Mouse (Mus musculus) lung, embryonic 15.5 days (tissue): Measurements from ENCODE around the gene 9130230L23Rik. TPM values are rescaled to one million over a fixed set of nuclear protein-coding genes. Genes with fewer than 3 reads are reported as not detected.

Experiments used
- ATAC-seq: fragments of 200-750 bp; cut with Nextera tagmentation; 2 replicates; pipeline ENCODE4 v1.8.0; 2017; ENCODE audit warnings: moderate number of reproducible peaks, borderline replicate concordance; ENCODE audit not compliant: low FRiP score, low TSS enrichment; ENCODE audit errors: extremely low read depth
- H3K27ac ChIP-seq: fragments of 300-500 bp; sonication (generic); 2 replicates; pipeline ENCODE4 v1.5.1; 2015; ENCODE audit warnings: moderate library complexity, mild to moderate bottlenecking, inconsistent platforms
- H3K27me3 ChIP-seq: fragments of 300-500 bp; sonication (generic); 2 replicates; pipeline ENCODE4 v1.6.1; 2015; ENCODE audit warnings: inconsistent platforms
- H3K36me3 ChIP-seq: fragments of 300-500 bp; sonication (generic); 2 replicates; pipeline ENCODE4 v1.6.1; 2015; ENCODE audit warnings: inconsistent platforms
- H3K4me1 ChIP-seq: fragments of 300-500 bp; sonication (generic); 2 replicates; pipeline ENCODE4 v1.6.1; 2015; ENCODE audit warnings: inconsistent platforms
- H3K4me2 ChIP-seq: fragments of 300-500 bp; sonication (generic); 2 replicates; pipeline ENCODE4 v1.6.1; 2015; ENCODE audit warnings: inconsistent platforms, mild to moderate bottlenecking, moderate library complexity
- H3K4me3 ChIP-seq: fragments of 300-500 bp; sonication (generic); 2 replicates; pipeline ENCODE4 v1.5.1; 2015; ENCODE audit warnings: mild to moderate bottlenecking, inconsistent platforms
- H3K9ac ChIP-seq: fragments of 300-500 bp; sonication (generic); 2 replicates; pipeline ENCODE4 v1.6.1; 2015; ENCODE audit warnings: inconsistent platforms
- H3K9me3 ChIP-seq: fragments of 300-500 bp; sonication (generic); 2 replicates; pipeline ENCODE4 v1.6.1; 2016; ENCODE audit warnings: inconsistent platforms
- WGBS: fragments of 180-500 bp; shearing (Covaris S2); methylation state at CpG from one replicate; pipeline ENCODE4 v1.1.7; 2015; 5-methylcytosine and 5-hydroxymethylcytosine counted together
- polyA plus RNA-seq: library from polyadenylated mRNA; unstranded; fragments of >200 nt; fragmentation: Nextera tagmentation; extraction: Ambion mirVana; gene quantifications from 2 replicates; pipeline ENCODE4 v1.2.1, GENCODE M21; 2015

The 9130230L23Rik gene
- polyA plus RNA-seq, 1 experiment from 2014 or later, result 1.5 TPM

DNA sequence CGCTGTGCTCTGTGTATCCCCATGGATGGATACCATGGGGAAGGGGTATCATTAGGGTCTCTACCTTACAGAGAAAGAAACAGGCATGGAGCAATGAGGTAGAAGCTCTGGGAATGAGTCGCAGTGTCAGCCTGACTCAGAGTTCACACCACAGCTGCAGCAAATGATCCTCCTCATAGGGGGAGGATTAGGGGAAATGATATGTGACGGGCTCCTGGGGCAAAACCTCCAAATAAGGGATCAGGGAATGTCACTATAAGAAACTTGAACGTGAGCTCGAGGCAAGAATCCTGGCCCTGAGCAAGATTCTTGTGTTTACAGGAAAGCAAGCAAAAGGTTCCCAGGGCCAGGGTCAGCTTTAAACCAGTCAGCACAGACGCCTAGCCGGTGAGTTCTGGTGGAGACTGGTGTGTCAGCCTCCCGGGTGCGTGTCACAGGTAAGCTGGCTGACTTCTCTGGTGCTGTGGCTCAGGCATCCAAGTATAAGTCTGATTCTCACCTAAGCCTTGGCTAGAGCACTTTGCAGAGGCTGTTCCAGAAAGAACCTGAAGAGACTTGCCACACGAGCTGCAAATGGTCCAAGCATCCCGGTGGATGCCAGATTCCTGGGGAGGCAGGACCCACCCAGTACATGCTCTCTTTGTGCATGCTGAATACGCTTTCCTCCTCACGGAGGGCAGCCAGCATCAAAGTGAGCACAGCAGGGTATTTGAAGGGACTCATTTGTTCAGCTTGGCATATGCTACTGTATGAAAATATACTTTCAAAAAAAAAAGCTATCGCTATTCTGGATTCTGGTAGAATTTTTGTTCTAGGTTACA, 30.5 kb upstream of the 9130230L23Rik start:
- Histone ChIP-seq H3K27me3 (no peaks in the 10 kb centered on the region), H3K4me3 (no peak overlapping the region), H3K4me1 (peaks cover 25% of the 10 kb centered on the region), H3K36me3 (no peaks in the 10 kb centered on the region), H3K9ac (no peak overlapping the region), H3K9me3 (no peaks in the 10 kb centered on the region), H3K4me2 (no peak overlapping the region), H3K27ac (no peak overlapping the region)
- WGBS, result 58% methylated on average over 14 of the region's 14 CpGs
- no peak for ATAC-seq

DNA sequence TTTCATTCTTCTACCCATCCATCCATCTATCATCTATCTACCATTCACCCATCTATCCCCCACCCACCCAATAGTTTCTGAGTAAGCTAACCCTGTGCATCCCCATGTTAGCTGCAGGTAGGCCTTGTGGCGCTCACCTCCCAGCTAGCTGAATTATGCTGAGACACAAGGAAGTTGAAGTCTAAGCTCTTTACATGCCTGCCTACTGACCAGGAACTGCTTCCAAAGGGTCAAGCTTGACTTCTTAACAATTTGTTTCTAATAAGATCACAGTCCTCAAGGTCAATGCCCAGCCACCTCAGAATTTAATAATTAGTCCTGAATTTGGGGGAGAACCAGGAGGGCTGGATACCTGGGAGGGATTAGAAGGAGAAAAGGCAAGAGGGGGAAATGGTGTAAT, 28.7 kb upstream of the 9130230L23Rik start:
- Histone ChIP-seq H3K9me3 (no peaks in the 10 kb centered on the region), H3K27me3 (no peaks in the 10 kb centered on the region), H3K27ac (no peak overlapping the region), H3K4me1 (peaks cover 22% of the 10 kb centered on the region), H3K4me2 (no peak overlapping the region), H3K4me3 (no peak overlapping the region), H3K9ac (no peak overlapping the region), H3K36me3 (no peaks in the 10 kb centered on the region)
- WGBS, result 96% methylated on average over 1 of the region's 1 CpGs
- no peak for ATAC-seq

DNA sequence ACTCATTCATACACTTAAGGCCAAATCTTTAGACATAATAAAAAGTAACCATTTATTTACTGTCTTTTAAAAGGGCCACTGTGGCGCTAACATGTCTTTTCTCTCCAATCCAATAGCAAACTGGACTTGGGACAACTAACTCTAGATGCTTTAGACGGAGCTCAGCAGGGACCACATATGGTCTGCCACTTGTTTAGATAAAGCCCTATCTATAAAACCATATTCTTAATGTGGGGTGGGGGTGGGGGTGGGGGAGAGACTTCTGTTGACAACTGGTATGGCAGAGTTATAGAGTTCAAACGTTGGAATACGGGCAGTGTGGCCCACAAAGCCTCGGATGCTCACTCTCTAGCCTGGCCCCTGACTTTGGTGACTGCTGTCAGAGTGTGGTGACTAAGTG, 27.6 kb upstream of the 9130230L23Rik start:
- H3K9ac ChIP-seq, result no peak overlapping the region
- no peaks in the 10 kb centered on the region for H3K27me3 ChIP-seq
- WGBS, result 65% methylated on average over 5 of the region's 5 CpGs
- no peak overlapping the region for H3K27ac ChIP-seq
- peaks cover 11% of the 10 kb centered on the region for H3K4me1 ChIP-seq
- no peaks in the 10 kb centered on the region for H3K9me3 ChIP-seq
- no peak overlapping the region for H3K4me3 ChIP-seq
- H3K36me3 ChIP-seq, result peaks cover 5% of the 10 kb centered on the region
- ATAC-seq, result no peak
- no peak overlapping the region for H3K4me2 ChIP-seq

DNA sequence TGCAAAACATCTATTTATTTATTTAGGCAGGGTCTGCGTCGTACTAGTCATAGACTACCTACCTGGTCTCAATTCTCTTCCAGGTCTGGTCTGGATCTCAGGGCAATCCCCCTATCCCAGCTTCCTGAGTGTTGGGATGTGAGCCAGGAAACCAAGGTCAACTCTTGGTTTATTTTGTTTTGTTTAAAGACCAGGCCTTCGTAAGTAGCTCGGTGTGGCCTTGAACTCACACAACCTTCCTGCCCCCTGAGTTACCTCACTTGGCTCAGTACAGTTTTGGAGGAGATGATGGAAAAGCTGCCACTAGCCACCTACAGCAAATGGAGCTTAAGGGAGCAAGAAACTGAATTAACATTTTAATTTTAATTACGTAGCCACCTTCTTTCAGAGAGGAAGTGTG, 24.1 kb upstream of the 9130230L23Rik start:
- H3K9me3 ChIP-seq, result no peaks in the 10 kb centered on the region
- WGBS, result 76% methylated on average over 5 of the region's 5 CpGs
- no peak for ATAC-seq
- no peak overlapping the region for H3K9ac ChIP-seq
- no peaks in the 10 kb centered on the region for H3K27me3 ChIP-seq
- H3K36me3 ChIP-seq, result peaks cover 22% of the 10 kb centered on the region
- H3K4me1 ChIP-seq, result no peaks in the 10 kb centered on the region
- no peak overlapping the region for H3K27ac ChIP-seq
- H3K4me3 ChIP-seq, result no peak overlapping the region
- H3K4me2 ChIP-seq, result no peak overlapping the region

DNA sequence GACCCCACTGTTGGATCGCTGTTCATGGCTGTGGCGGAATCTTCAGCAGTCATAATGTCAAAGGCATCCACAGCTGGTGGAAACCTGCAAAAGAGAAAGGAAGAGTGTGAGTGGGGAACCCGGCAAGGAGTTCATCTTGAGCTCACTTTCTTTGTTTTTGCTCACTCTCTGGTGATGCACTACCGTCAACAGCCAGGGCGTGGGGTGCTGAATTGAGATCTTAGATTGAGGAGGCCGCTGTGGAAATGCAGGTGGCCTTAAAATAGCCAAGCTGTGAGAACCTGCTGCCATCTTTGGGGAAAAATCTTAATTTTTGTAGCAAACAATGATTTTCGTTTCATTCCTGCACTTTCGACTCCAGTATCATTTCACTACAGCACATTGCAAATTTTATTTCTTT, 23.1 kb upstream of the 9130230L23Rik start:
- no peak overlapping the region for H3K27ac ChIP-seq
- H3K4me3 ChIP-seq, result no peak overlapping the region
- H3K4me2 ChIP-seq, result no peak overlapping the region
- 94% methylated on average over 8 of the region's 8 CpGs for WGBS
- no peaks in the 10 kb centered on the region for H3K4me1 ChIP-seq
- H3K36me3 ChIP-seq, result peaks cover 25% of the 10 kb centered on the region
- H3K9me3 ChIP-seq, result no peaks in the 10 kb centered on the region
- ATAC-seq, result no peak
- H3K9ac ChIP-seq, result no peak overlapping the region
- no peaks in the 10 kb centered on the region for H3K27me3 ChIP-seq

DNA sequence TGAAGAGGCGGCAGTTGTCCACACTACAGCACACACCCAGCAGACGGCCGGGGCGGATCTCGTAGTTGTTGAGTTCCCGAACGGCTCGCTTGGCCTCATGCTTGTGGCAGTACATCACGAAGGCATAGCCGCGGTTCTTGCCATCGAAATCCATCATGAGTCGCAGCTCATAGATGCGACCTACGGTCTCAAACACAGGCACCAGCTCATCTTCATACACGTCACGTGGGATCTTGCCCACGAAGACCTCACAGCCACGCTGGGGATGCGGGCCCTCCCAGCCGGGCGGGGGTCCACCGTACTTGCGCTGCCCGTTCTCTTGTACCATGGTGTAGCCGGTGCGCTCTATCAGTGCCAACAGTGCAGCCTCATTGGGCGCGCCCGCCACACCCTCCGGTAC, 22.7 kb upstream of the 9130230L23Rik start:
- H3K9ac ChIP-seq, result no peak overlapping the region
- ATAC-seq, result no peak
- 95% methylated on average over 31 of the region's 31 CpGs for WGBS
- H3K4me2 ChIP-seq, result no peak overlapping the region
- H3K27me3 ChIP-seq, result no peaks in the 10 kb centered on the region
- no peak overlapping the region for H3K4me3 ChIP-seq
- H3K27ac ChIP-seq, result no peak overlapping the region
- no peaks in the 10 kb centered on the region for H3K4me1 ChIP-seq
- H3K36me3 ChIP-seq, result peaks cover 25% of the 10 kb centered on the region
- H3K9me3 ChIP-seq, result no peaks in the 10 kb centered on the region

DNA sequence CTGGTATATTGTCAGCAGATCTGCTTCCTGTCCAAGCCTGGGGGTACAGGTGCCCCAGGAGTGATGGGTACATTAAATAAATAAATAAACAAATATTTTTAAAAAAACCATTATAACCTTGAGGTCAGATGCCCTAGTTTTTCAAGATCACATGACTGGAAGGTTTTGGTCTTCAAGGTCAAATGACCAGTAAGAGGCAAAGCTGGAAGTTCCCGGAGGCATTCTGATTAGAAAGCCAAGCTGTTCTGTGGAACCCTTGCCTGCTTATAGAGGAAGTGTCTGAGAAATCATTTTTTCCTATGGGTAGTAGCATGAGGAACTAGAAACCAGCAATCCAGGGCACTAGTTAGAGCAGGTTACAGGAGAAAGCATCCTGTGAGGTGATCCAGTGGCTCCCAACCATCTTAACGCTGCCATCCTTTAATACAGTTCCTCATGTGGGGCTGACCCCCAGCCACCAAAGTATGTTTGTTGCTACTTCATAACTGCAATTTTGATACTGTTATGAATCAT, 11.4 kb upstream of the 9130230L23Rik start:
- Histone ChIP-seq H3K4me1 (peaks cover 4% of the 10 kb centered on the region; the same call in 1 of the 2 replicates), H3K9me3 (0 out of 2 replicates have a peak, but pooled peaks cover 6% of the 10 kb centered on the region), H3K4me3 (no peak overlapping the region), H3K27ac (no peak overlapping the region), H3K27me3 (no peaks in the 10 kb centered on the region), H3K9ac (no peak overlapping the region), H3K36me3 (peaks cover 3% of the 10 kb centered on the region; the same call in 1 of the 2 replicates), H3K4me2 (no peak overlapping the region)
- ATAC-seq, result no peak
- 89% methylated on average over 2 of the region's 2 CpGs for WGBS

DNA sequence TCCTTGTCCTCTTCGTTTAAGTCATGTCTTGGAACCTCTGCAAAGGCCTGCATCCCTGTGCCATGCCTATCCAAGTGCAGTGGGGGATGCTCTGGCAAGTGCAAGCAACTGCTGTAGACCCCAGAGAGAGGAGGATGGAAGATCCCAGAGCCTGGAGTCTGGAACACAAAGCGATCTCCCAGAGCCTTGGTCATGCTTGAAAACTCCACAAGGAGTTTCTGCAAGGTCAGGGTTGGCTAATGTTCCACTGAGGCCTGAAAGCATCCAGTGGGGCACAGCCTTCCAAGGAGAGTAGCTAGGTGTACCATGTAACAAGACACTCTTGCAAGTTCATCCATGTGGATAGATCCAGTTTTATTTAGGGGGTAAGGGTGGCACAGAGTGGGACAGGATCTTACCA, 10.4 kb upstream of the 9130230L23Rik start:
- no peak overlapping the region for H3K4me3 ChIP-seq
- H3K9ac ChIP-seq, result no peak overlapping the region
- 82% methylated on average over 2 of the region's 2 CpGs for WGBS
- no peak overlapping the region for H3K27ac ChIP-seq
- no peak for ATAC-seq
- no peaks in the 10 kb centered on the region for H3K27me3 ChIP-seq
- H3K36me3 ChIP-seq, result no peaks in the 10 kb centered on the region
- H3K4me2 ChIP-seq, result no peak overlapping the region
- no peaks in the 10 kb centered on the region for H3K9me3 ChIP-seq
- peaks cover 4% of the 10 kb centered on the region; the same call in 1 of the 2 replicates for H3K4me1 ChIP-seq

DNA sequence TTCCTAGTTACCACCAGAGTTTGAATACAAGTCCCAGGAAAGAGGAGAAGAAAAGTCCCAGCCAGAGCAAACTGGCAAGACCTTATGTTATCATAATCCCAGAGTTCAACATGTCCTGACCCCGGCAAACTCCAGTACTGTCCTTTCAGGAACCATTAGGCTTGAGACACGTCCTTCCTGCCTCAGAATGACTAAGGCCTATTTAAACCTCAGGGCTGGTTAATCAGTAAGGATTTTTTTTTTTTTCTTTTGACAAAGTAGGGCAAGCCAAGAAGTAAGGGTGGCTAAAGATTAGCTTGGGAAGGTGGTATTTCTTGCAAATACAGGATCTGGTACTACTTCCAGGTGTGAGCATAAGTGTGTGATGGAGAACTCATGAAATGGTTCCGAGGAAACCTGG, 9.9 kb upstream of the 9130230L23Rik start:
- WGBS, result 54% methylated on average over 3 of the region's 3 CpGs
- no peak overlapping the region for H3K4me3 ChIP-seq
- no peak overlapping the region for H3K4me2 ChIP-seq
- ATAC-seq, result no peak
- H3K9me3 ChIP-seq, result no peaks in the 10 kb centered on the region
- H3K4me1 ChIP-seq, result peaks cover 4% of the 10 kb centered on the region; the same call in 1 of the 2 replicates
- no peak overlapping the region for H3K9ac ChIP-seq
- H3K27me3 ChIP-seq, result no peaks in the 10 kb centered on the region
- no peaks in the 10 kb centered on the region for H3K36me3 ChIP-seq
- H3K27ac ChIP-seq, result no peak overlapping the region

DNA sequence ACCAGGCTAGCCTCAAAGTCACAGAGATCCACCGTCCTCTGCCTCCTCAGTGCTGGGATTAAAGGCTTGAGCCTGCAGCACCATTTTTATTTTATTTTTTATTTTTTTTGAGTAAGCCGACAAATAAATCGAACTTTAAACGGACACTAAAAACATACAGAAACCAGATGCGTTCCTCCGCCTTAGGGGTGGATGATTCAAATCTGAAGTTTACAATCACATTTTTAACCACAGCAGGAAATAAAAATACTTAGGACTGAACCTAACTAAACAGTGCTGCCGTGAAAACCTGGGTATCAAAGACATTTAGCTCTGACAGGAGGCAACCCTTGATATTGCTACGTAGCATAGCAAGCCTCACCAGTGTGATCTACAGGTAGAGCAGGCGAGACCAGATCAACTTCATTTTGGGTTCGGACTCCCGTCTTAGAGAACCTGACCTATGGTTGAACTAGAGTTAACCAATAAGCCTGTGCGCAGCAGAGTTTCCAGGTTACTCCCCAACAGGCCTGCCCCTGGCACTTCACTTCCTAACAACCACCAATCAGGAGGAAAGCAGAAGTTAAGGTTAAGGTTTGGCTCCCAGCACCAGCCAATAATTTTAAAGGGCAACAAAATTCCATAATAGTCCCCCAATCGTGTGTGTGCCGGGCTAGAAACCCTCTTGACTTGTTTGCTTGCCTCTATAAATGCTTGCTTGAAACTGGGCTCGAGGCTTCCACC, 4.3 kb upstream of the 9130230L23Rik start:
- Histone ChIP-seq H3K36me3 (no peaks in the 10 kb centered on the region), H3K9me3 (no peaks in the 10 kb centered on the region), H3K27ac (peak overlapping the region; percentile 66), H3K27me3 (no peaks in the 10 kb centered on the region), H3K4me1 (0 out of 2 replicates have a peak, but pooled peaks cover 8% of the 10 kb centered on the region), H3K9ac (no peak overlapping the region), H3K4me2 (no peak overlapping the region), H3K4me3 (no peak overlapping the region)
- ATAC-seq, result no peak
- 63% methylated on average over 15 of the region's 15 CpGs for WGBS

DNA sequence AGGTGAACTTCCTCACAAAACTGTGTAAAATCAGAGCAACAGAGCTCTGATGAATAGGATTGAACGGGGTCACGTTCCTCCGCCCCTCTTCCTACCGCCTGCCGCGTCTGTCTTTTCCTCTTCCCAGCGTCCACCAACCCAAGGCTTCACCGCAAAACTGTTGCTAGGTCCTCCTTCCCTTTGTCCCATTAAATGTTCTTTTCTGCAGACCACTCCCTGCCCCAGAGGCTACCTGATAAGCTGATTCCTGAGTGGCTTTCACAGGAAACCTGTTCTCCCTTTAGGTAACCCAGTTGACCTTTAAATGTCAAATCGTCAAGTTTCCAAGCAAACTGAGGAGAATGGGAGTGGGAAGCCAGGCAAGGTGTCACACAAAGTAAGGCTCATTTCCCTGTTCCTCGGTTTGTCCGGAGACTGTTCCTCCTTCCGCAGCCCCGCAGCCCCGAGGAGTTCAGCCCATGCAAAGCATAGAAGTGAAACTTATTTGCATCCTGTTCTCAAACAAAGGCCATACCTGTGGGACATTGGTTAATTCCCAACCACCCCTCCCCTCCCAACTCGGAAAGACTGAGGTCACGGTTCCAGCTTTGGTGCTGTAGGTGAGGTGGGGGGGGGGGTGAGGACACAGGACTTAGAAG, 1.1 kb upstream of the 9130230L23Rik start:
- Histone ChIP-seq H3K4me1 (0 out of 2 replicates have a peak, but pooled peaks cover 8% of the 10 kb centered on the region), H3K36me3 (no peaks in the 10 kb centered on the region), H3K4me2 (no peak overlapping the region), H3K4me3 (no peak overlapping the region), H3K9ac (no peak overlapping the region), H3K27ac (peak overlapping the region; percentile 72), H3K9me3 (no peaks in the 10 kb centered on the region), H3K27me3 (no peaks in the 10 kb centered on the region)
- WGBS, result 29% methylated on average over 16 of the region's 16 CpGs
- no peak for ATAC-seq
